Mouse (Mus musculus) intestine, embryonic 15.5 days (tissue): ENCODE results near the gene Tanc1. TPM values are rescaled to one million over a fixed set of nuclear protein-coding genes. Genes with fewer than 3 reads are reported as not detected.

Experiments
- ATAC-seq: fragments of 200-750 bp; cut with Nextera tagmentation; 2 replicates; pipeline ENCODE4 v1.8.0; 2017; ENCODE audit warnings: moderate TSS enrichment, moderate library complexity
- H3K27ac ChIP-seq: fragments of 300-500 bp; sonication (generic); 2 replicates; pipeline ENCODE4 v1.5.1; 2015; ENCODE audit warnings: mild to moderate bottlenecking, inconsistent platforms
- H3K27me3 ChIP-seq: fragments of 300-500 bp; sonication (generic); replicated peaks from 2 replicates; pipeline ENCODE4 v1.6.1; 2015; ENCODE audit warnings: inconsistent platforms
- H3K36me3 ChIP-seq: fragments of 300-500 bp; sonication (generic); 2 replicates; pipeline ENCODE4 v1.6.1; 2015; ENCODE audit warnings: inconsistent platforms
- H3K4me1 ChIP-seq: fragments of 300-500 bp; sonication (generic); replicated peaks from 2 replicates; pipeline ENCODE4 v1.6.1; 2015; ENCODE audit warnings: inconsistent platforms
- H3K4me2 ChIP-seq: fragments of 300-500 bp; sonication (generic); replicated peaks from 2 replicates; pipeline ENCODE4 v1.6.1; 2015; ENCODE audit warnings: mild to moderate bottlenecking, inconsistent platforms
- H3K4me3 ChIP-seq: fragments of 300-500 bp; sonication (generic); replicated peaks from 2 replicates; pipeline ENCODE4 v1.5.1; 2015; ENCODE audit warnings: inconsistent platforms
- H3K9ac ChIP-seq: fragments of 300-500 bp; sonication (generic); 2 replicates; pipeline ENCODE4 v1.6.1; 2015; ENCODE audit warnings: inconsistent platforms
- H3K9me3 ChIP-seq: fragments of 300-500 bp; sonication (generic); 2 replicates; pipeline ENCODE4 v1.6.1; 2016; ENCODE audit warnings: inconsistent platforms
- WGBS: fragments of 180-500 bp; shearing (Covaris S2); methylation state at CpG from one replicate; pipeline ENCODE4 v1.1.7; 2015; 5-methylcytosine and 5-hydroxymethylcytosine counted together
- polyA plus RNA-seq: library from polyadenylated mRNA; unstranded; fragments of >200 nt; fragmentation: Nextera tagmentation; extraction: Ambion mirVana; gene quantifications from 2 replicates; pipeline ENCODE4 v1.2.1, GENCODE M21; 2015

Gene Tanc1
- polyA plus RNA-seq, 1 experiment from 2014 or later = 19.8 TPM

- WGBS = 66% methylated on average over 12 of the region's 12 CpGs
These were observed 130.8 kb downstream of the Tanc1 start for GRCm38 (mm10) chr2:59742500-59743116.

GRCm38 (mm10) chr2:59745428-59745827, 133.6 kb downstream of the Tanc1 start:
- H3K4me2 ChIP-seq = no peak overlapping the region
- no peak for ATAC-seq
- no peaks in the 10 kb centered on the region for H3K9me3 ChIP-seq
- H3K27me3 ChIP-seq = no peaks in the 10 kb centered on the region
- peaks cover 23% of the 10 kb centered on the region for H3K4me1 ChIP-seq
- WGBS = 40% methylated on average over 6 of the region's 6 CpGs
- no peak overlapping the region for H3K4me3 ChIP-seq
- H3K27ac ChIP-seq = no peak overlapping the region
- H3K9ac ChIP-seq = no peak overlapping the region
- no peaks in the 10 kb centered on the region for H3K36me3 ChIP-seq

More at GRCm38 (mm10) chr2:59742500-59743116, 130.8 kb downstream of the Tanc1 start:
- Histone ChIP-seq H3K4me2 (no peak overlapping the region), H3K4me1 (peaks cover 19% of the 10 kb centered on the region), H3K9ac (no peak overlapping the region), H3K9me3 (no peaks in the 10 kb centered on the region), H3K4me3 (no peak overlapping the region), H3K27ac (0 out of 2 replicates have a peak overlapping the region, but pooled peaks have one; percentile 0), H3K27me3 (no peaks in the 10 kb centered on the region), H3K36me3 (no peaks in the 10 kb centered on the region)
- ATAC-seq = no peak

DNA sequence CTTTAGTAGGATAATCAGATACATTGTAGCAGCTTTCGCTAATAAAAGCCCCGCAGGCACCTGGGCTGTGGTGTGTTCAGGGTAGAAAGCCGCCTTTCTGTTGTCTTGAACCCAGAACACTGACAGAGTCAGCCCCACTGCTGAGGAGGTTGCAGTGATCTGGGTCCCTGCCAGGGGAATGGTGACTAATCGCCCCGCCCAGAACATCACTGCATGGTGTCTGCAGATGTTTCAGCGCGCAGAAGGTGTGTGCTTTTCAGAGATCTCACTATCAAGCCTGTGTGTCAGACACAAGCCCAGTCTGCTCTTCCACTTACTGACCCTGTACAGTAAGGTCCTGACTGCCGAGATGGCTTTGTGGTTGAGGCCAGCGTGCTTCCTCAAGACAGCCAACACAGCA, 134.2 kb downstream of the Tanc1 start:
- Histone ChIP-seq H3K4me1 (peaks cover 23% of the 10 kb centered on the region), H3K4me2 (no peak overlapping the region), H3K9ac (no peak overlapping the region), H3K36me3 (no peaks in the 10 kb centered on the region), H3K27ac (no peak overlapping the region), H3K9me3 (no peaks in the 10 kb centered on the region), H3K27me3 (no peaks in the 10 kb centered on the region), H3K4me3 (no peak overlapping the region)
- ATAC-seq = no peak
- WGBS = 78% methylated on average over 9 of the region's 9 CpGs

GRCm38 (mm10) chr2:59747757-59748156, 135.9 kb downstream of the Tanc1 start:
- Histone ChIP-seq H3K9me3 (no peaks in the 10 kb centered on the region), H3K4me1 (peaks cover 14% of the 10 kb centered on the region), H3K9ac (no peak overlapping the region), H3K27ac (0 out of 2 replicates have a peak overlapping the region, but pooled peaks have one; percentile 6), H3K27me3 (no peaks in the 10 kb centered on the region), H3K4me2 (no peak overlapping the region), H3K36me3 (no peaks in the 10 kb centered on the region), H3K4me3 (no peak overlapping the region)
- ATAC-seq = peak; percentile 71
- WGBS = 81% methylated on average over 9 of the region's 9 CpGs

GRCm38 (mm10) chr2:59749371-59749770, 137.5 kb downstream of the Tanc1 start:
- ATAC-seq = peak; percentile 60
- H3K36me3 ChIP-seq = no peaks in the 10 kb centered on the region
- no peak overlapping the region for H3K9ac ChIP-seq
- peaks cover 18% of the 10 kb centered on the region for H3K4me1 ChIP-seq
- H3K4me3 ChIP-seq = no peak overlapping the region
- WGBS = 44% methylated on average over 10 of the region's 10 CpGs
- no peak overlapping the region for H3K27ac ChIP-seq
- H3K9me3 ChIP-seq = no peaks in the 10 kb centered on the region
- no peaks in the 10 kb centered on the region for H3K27me3 ChIP-seq
- H3K4me2 ChIP-seq = no peak overlapping the region

DNA sequence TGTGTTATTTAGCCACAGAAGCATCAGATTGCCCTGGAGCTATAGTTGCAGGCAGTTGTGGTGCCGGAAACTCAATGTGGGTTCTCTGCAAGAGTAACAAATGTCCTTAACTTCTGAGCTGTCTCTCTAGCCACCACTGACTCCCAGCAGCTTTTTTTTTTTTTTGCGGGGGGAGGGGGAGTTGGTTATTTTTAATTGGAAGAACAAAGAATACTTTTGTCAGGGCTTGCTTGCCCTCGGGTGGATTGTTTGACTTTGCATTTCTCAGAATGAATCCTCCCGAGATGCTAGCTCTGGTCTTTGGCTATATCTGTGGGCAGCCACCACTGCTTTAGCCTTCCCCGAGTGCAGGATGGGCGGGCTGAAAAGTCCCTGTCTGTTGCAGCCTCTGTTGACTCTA, 139.3 kb downstream of the Tanc1 start:
- ATAC-seq = no peak
- H3K4me1 ChIP-seq = peaks cover 25% of the 10 kb centered on the region
- no peak overlapping the region for H3K27ac ChIP-seq
- H3K4me3 ChIP-seq = no peak overlapping the region
- WGBS = 67% methylated on average over 6 of the region's 6 CpGs
- H3K27me3 ChIP-seq = no peaks in the 10 kb centered on the region
- H3K9ac ChIP-seq = no peak overlapping the region
- no peaks in the 10 kb centered on the region for H3K36me3 ChIP-seq
- no peaks in the 10 kb centered on the region for H3K9me3 ChIP-seq
- no peak overlapping the region for H3K4me2 ChIP-seq

DNA sequence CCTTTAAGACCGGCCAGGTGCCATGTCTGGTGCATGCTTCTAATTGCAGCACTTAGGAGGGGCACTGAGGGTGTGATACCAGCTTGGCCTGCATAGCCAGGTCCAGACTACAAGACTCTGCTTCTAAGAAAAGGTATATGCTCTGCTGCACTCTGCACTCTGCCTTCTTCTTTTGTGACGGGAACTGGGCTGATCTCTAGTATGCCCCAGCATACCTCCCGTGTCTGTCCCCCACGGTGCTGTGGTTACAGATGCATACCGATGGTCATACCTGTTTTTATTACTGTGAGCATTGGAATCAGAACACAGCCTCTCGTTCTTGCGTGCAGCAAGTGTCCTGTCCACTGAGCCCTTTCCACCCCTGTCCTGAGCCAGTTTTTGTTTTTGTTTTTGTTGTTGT, 140.3 kb downstream of the Tanc1 start:
- H3K36me3 ChIP-seq = no peaks in the 10 kb centered on the region
- H3K4me3 ChIP-seq = no peak overlapping the region
- H3K27ac ChIP-seq = no peak overlapping the region
- H3K27me3 ChIP-seq = no peaks in the 10 kb centered on the region
- WGBS = 90% methylated on average over 7 of the region's 7 CpGs
- peaks cover 22% of the 10 kb centered on the region for H3K4me1 ChIP-seq
- no peaks in the 10 kb centered on the region for H3K9me3 ChIP-seq
- H3K9ac ChIP-seq = no peak overlapping the region
- ATAC-seq = no peak
- H3K4me2 ChIP-seq = no peak overlapping the region

DNA sequence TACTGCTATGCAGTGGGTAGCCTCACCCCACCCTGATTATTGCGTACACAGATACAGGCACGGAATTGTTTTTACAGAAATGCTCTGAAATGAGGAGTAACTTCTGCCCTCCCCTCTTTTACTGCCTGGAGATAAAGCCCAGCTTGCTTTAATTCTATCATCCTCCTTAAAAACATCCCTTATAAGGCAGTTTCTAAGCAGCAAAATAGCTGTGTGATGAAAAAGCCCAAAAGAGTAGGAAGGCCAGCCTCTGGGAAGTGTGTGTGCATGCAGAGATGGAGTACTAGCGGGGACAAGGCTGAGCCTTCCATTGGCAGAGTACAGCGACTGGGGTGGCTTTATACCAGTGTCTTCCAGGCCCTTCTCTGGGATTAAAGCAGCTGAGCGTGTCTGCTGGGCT, 140.9 kb downstream of the Tanc1 start:
- no peak for ATAC-seq
- Histone ChIP-seq H3K9me3 (no peaks in the 10 kb centered on the region), H3K4me3 (no peak overlapping the region), H3K4me1 (peaks cover 22% of the 10 kb centered on the region), H3K4me2 (no peak overlapping the region), H3K36me3 (no peaks in the 10 kb centered on the region), H3K27me3 (no peaks in the 10 kb centered on the region), H3K9ac (no peak overlapping the region), H3K27ac (no peak overlapping the region)
- WGBS = 72% methylated on average over 5 of the region's 5 CpGs

GRCm38 (mm10) chr2:59756137-59756753, 144.4 kb downstream of the Tanc1 start:
- no peaks in the 10 kb centered on the region for H3K36me3 ChIP-seq
- no peak overlapping the region for H3K4me2 ChIP-seq
- H3K9me3 ChIP-seq = no peaks in the 10 kb centered on the region
- H3K27ac ChIP-seq = no peak overlapping the region
- H3K9ac ChIP-seq = no peak overlapping the region
- no peak overlapping the region for H3K4me3 ChIP-seq
- H3K27me3 ChIP-seq = no peaks in the 10 kb centered on the region
- H3K4me1 ChIP-seq = peaks cover 18% of the 10 kb centered on the region
- ATAC-seq = no peak
- WGBS = 74% methylated on average over 13 of the region's 13 CpGs

- Histone ChIP-seq H3K4me1 (peaks cover 18% of the 10 kb centered on the region), H3K27ac (no peak overlapping the region), H3K4me3 (no peak overlapping the region), H3K9me3 (no peaks in the 10 kb centered on the region), H3K36me3 (no peaks in the 10 kb centered on the region), H3K4me2 (no peak overlapping the region), H3K27me3 (no peaks in the 10 kb centered on the region), H3K9ac (no peak overlapping the region)
- ATAC-seq = no peak
- WGBS = 68% methylated on average over 6 of the region's 6 CpGs
These were observed 145.2 kb downstream of the Tanc1 start for GRCm38 (mm10) chr2:59757015-59757414.

DNA sequence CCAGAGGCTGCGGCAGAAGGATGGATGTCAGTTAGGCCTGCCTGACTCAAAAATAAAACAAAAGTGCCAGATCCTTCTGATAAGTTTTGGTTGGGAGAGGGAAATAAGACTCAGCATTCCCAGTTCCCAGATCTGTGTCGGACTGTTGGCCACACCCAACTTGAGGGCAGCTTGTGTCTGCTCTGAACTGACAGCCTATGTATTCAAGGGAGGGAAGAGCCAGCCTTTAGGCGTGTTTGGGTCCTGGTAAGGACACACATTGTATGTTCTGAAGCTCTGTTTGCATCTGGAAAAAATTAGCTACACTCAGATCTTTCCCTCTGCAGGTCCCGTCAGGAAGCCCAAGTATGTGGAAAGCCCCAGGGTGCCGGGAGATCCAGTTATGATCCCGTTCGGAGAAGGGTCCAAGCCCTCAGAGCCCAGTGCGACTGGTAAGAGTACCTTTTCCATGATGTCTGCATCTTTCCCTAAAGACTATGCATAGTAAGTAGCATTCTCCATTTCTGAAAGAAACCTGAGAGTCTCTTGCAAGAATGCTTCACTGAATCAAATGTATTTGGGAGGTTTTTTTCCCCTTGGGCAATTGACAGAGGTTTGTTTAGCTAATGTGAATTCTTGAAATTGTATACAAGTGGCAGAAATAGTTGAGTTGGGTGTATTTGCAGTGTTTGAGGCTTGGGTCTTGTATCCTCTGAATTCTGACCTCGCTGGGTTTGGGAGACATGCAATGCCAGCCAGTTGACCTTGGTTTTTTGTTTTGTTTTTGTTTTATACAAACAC, 146.5 kb downstream of the Tanc1 start:
- Histone ChIP-seq H3K4me3 (no peak overlapping the region), H3K36me3 (no peaks in the 10 kb centered on the region), H3K4me2 (no peak overlapping the region), H3K27me3 (no peaks in the 10 kb centered on the region), H3K27ac (no peak overlapping the region), H3K9ac (no peak overlapping the region), H3K4me1 (peaks cover 18% of the 10 kb centered on the region), H3K9me3 (no peaks in the 10 kb centered on the region)
- no peak for ATAC-seq
- 78% methylated on average over 9 of the region's 9 CpGs for WGBS

DNA sequence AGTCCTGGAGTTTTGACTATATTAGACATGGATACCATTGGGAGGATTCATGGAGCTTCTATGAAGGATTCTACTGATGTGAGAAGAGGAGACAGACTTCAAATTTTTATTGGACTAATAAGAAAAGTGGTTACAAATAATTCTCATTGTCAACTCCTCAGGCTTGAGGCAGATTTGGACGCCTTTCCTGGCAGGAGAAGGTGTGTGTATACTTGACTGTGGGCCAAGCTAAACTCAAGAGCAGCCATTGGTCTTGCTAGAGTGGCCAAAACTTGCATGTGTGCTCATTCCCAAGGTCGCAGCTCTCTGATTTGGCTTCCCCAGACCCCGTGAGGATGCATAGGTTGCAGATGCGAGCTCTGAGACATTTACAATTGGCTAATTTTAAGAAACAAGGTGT, 148.9 kb downstream of the Tanc1 start:
- Histone ChIP-seq H3K27ac (no peak overlapping the region), H3K27me3 (no peaks in the 10 kb centered on the region), H3K4me2 (no peak overlapping the region), H3K4me3 (no peak overlapping the region), H3K9me3 (no peaks in the 10 kb centered on the region), H3K36me3 (no peaks in the 10 kb centered on the region), H3K9ac (no peak overlapping the region), H3K4me1 (0 out of 2 replicates have a peak, but pooled peaks cover 1% of the 10 kb centered on the region)
- 84% methylated on average over 4 of the region's 4 CpGs for WGBS
- ATAC-seq = no peak
